Mouse (Mus musculus) heart, postnatal 0 days (tissue): Measurements from ENCODE around the gene Vav1.

Experiments used
- CTCF ChIP-seq: IDR thresholded peaks from 2 replicates; pipeline ENCODE4 v1.5.1; 2016; ENCODE audit warnings: antibody characterized with exemption, control low read depth, low read depth
- EP300 ChIP-seq: IDR thresholded peaks from 2 replicates; pipeline ENCODE4 v1.6.1; 2016; ENCODE audit warnings: antibody characterized with exemption, low read depth

GRCm38 (mm10) chr17:57351107-57351506, 72.2 kb downstream of the Vav1 start:
- TF ChIP-seq CTCF (no peak), EP300 (no peak)
